ENCODE assay signal across 8 mouse cellular contexts in genomic region chr10:85184964-85185608, GRCm38 (mm10). TPM values are rescaled to one million over a fixed set of nuclear protein-coding genes. Genes with fewer than 3 reads are reported as not detected.
DNase-seq lines count a peak whose midpoint lies in the region; ATAC-seq and TF ChIP-seq lines count a peak whose summit lies in the region.

Gene Cry1, minus strand, starts transcription at chr10:85185064.

- H3K4me2 ChIP-seq in forebrain, embryonic 14.5 days (ENCODE audit: low read length) = peak within 1 kb of the TSS; percentile 100
- peak within 1 kb of the TSS; percentile 79 for H3K4me2 ChIP-seq in liver, embryonic 16.5 days (ENCODE audit: low read depth, low read length)
- H3K4me2 ChIP-seq in neural tube, embryonic 12.5 days (replicated peaks) = peak within 1 kb of the TSS; percentile 99
- peak within 1 kb of the TSS; percentile 98 for H3K4me2 ChIP-seq in stomach, postnatal 0 days (replicated peaks; ENCODE audit: low read depth)

- H3K27me3 ChIP-seq in ES-Bruce4 (ENCODE audit: control insufficient read depth, insufficient read depth, low read length, poor library complexity, severe bottlenecking) = no peaks in the 10 kb centered on the region
- H3K27me3 ChIP-seq in forebrain, embryonic 14.5 days (replicated peaks; ENCODE audit: control insufficient read depth, insufficient read depth, low read length) = no peaks in the 10 kb centered on the region
- peaks cover 17% of the 10 kb centered on the region for H3K27me3 ChIP-seq in liver, embryonic 16.5 days (ENCODE audit: control insufficient read depth, insufficient read depth, low read depth, low read length)
- H3K27me3 ChIP-seq in neural tube, embryonic 12.5 days (replicated peaks) = no peaks in the 10 kb centered on the region
- H3K27me3 ChIP-seq in stomach, postnatal 0 days (ENCODE audit: control insufficient read depth, insufficient read depth, low read length) = no peaks in the 10 kb centered on the region

- H3K27ac ChIP-seq in ES-Bruce4 (ENCODE audit: insufficient read depth, low read length) = peak within 1 kb of the TSS; percentile 35; the same call in 1 of the 2 replicates
- H3K27ac ChIP-seq in forebrain, embryonic 14.5 days (ENCODE audit: low read depth, low read length) = peak within 1 kb of the TSS; percentile 84
- H3K27ac ChIP-seq in liver, embryonic 16.5 days (ENCODE audit: low read length) = peak within 1 kb of the TSS; percentile 77
- peak within 1 kb of the TSS; percentile 72; the same call in 1 of the 2 replicates for H3K27ac ChIP-seq in neural tube, embryonic 12.5 days
- peak within 1 kb of the TSS; percentile 89 for H3K27ac ChIP-seq in stomach, postnatal 0 days (replicated peaks)

- DNase-seq in cerebellum, adult 11 months = peak; percentile 98
- DNase-seq in forebrain, embryonic 14.5 days (ENCODE audit: low spot score) = peak; percentile 97
- DNase-seq in heart, postnatal 14 days = peak; percentile 98 to 99
- peak; percentile 76 for DNase-seq in large intestine, adult 2 months (ENCODE audit: low read depth, low spot score)
- peak; percentile 97 for DNase-seq in stomach, postnatal 0 days (ENCODE audit: low spot score)

- intact Hi-C loops in heart, postnatal 14 days (cut with DNase I) = loop anchor here (2.0 kb wide), 1 partner anchor 58 kb away; no protein-coding TSS in a partner anchor

- H3K4me1 ChIP-seq in ES-Bruce4 (ENCODE audit: control insufficient read depth, insufficient read depth, low read length) = no peaks in the 10 kb centered on the region
- peaks cover 6% of the 10 kb centered on the region; the same call in 1 of the 2 replicates for H3K4me1 ChIP-seq in forebrain, embryonic 14.5 days (ENCODE audit: control insufficient read depth, insufficient read depth, low read length)
- H3K4me1 ChIP-seq in liver, embryonic 16.5 days (ENCODE audit: control insufficient read depth, low read depth, low read length) = no peaks in the 10 kb centered on the region; the same call in 1 of the 2 replicates
- H3K4me1 ChIP-seq in neural tube, embryonic 12.5 days = peaks cover 11% of the 10 kb centered on the region
- H3K4me1 ChIP-seq in stomach, postnatal 0 days (replicated peaks; ENCODE audit: control insufficient read depth, insufficient read depth) = peaks cover 3% of the 10 kb centered on the region; the same call in 1 of the 2 replicates

- no peaks in the 10 kb centered on the region for H3K9me3 ChIP-seq in ES-Bruce4 (replicated peaks; ENCODE audit: control insufficient read depth, insufficient read depth, low read length, poor library complexity, severe bottlenecking)
- H3K9me3 ChIP-seq in forebrain, embryonic 14.5 days (replicated peaks; ENCODE audit: control insufficient read depth, low read length) = no peaks in the 10 kb centered on the region
- no peaks in the 10 kb centered on the region for H3K9me3 ChIP-seq in liver, embryonic 16.5 days (replicated peaks; ENCODE audit: control insufficient read depth, low read length)
- H3K9me3 ChIP-seq in neural tube, embryonic 12.5 days = no peaks in the 10 kb centered on the region
- no peaks in the 10 kb centered on the region for H3K9me3 ChIP-seq in stomach, postnatal 0 days (ENCODE audit: control insufficient read depth, low read length)

- ATAC-seq in forebrain, embryonic 14.5 days = peak; percentile 97
- peak; percentile 93 for ATAC-seq in liver, embryonic 16.5 days (ENCODE audit: low read depth)
- peak; percentile 95 for ATAC-seq in neural tube, embryonic 12.5 days (ENCODE audit: low FRiP score, low read depth)
- ATAC-seq in stomach, postnatal 0 days (ENCODE audit: low FRiP score, low TSS enrichment) = peak; percentile 97

- H3K9ac ChIP-seq in ES-Bruce4 (ENCODE audit: low read depth, poor library complexity, severe bottlenecking) = peak within 1 kb of the TSS; percentile 63
- H3K9ac ChIP-seq in forebrain, embryonic 14.5 days (ENCODE audit: low read length) = peak within 1 kb of the TSS; percentile 74
- H3K9ac ChIP-seq in liver, embryonic 16.5 days (ENCODE audit: low read depth, low read length) = peak within 1 kb of the TSS; percentile 67
- H3K9ac ChIP-seq in neural tube, embryonic 12.5 days = peak within 1 kb of the TSS; percentile 78
- peak within 1 kb of the TSS; percentile 84 for H3K9ac ChIP-seq in stomach, postnatal 0 days (ENCODE audit: low read length)

- peak within 1 kb of the TSS; percentile 92 for H3K4me3 ChIP-seq in ES-Bruce4 (ENCODE audit: low read depth, low read length)
- H3K4me3 ChIP-seq in forebrain, embryonic 14.5 days (ENCODE audit: low read depth, low read length) = peak within 1 kb of the TSS; percentile 89
- peak within 1 kb of the TSS; percentile 72 for H3K4me3 ChIP-seq in liver, embryonic 16.5 days (ENCODE audit: low read depth, low read length)
- peak within 1 kb of the TSS; percentile 74 for H3K4me3 ChIP-seq in neural tube, embryonic 12.5 days
- H3K4me3 ChIP-seq in stomach, postnatal 0 days (ENCODE audit: low read depth, low read length) = peak within 1 kb of the TSS; percentile 87

- H3K36me3 ChIP-seq in ES-Bruce4 (ENCODE audit: control insufficient read depth, insufficient read depth, low read length, poor library complexity, severe bottlenecking) = 0 out of 2 replicates have a peak, but pooled peaks cover 3% of the 10 kb centered on the region
- no peaks in the 10 kb centered on the region for H3K36me3 ChIP-seq in forebrain, embryonic 14.5 days (ENCODE audit: control insufficient read depth, insufficient read depth, low read length)
- no peaks in the 10 kb centered on the region for H3K36me3 ChIP-seq in liver, embryonic 16.5 days (ENCODE audit: control insufficient read depth, insufficient read depth)
- no peaks in the 10 kb centered on the region for H3K36me3 ChIP-seq in neural tube, embryonic 12.5 days
- no peaks in the 10 kb centered on the region for H3K36me3 ChIP-seq in stomach, postnatal 0 days (ENCODE audit: control insufficient read depth, insufficient read depth, low read length)

- under 1% methylated on average over 56 of the region's 75 CpGs for WGBS in forebrain, embryonic 14.5 days
- 1% methylated on average over 74 of the region's 75 CpGs for WGBS in large intestine, adult 2 months
- under 1% methylated on average over 69 of the region's 75 CpGs for WGBS in liver, embryonic 16.5 days (ENCODE audit: insufficient replicate concordance)
- WGBS in neural tube, embryonic 12.5 days = under 1% methylated on average over 75 of the region's 75 CpGs
- WGBS in stomach, postnatal 0 days = under 1% methylated on average over 55 of the region's 75 CpGs

- TF ChIP-seq POLR2A in ES-Bruce4 (IDR thresholded peaks at IDR 0.05; ENCODE audit: insufficient read depth, low read length) = peak; percentile 67

- TF ChIP-seq CTCF in ES-Bruce4 (IDR thresholded peaks at IDR 0.05; ENCODE audit: low read depth, low read length) = no peak
- TF ChIP-seq CTCF in stomach, postnatal 0 days (IDR thresholded peaks at IDR 0.05; ENCODE audit: low read depth) = no peak

- TF ChIP-seq EP300 in ES-Bruce4 (IDR thresholded peaks at IDR 0.05; ENCODE audit: insufficient read depth, low read depth, low read length) = no peak
- TF ChIP-seq EP300 in stomach, postnatal 0 days (optimal IDR thresholded peaks at IDR 0.05) = no peak

RNA-seq across cellular contexts. Expression of gene Cry1, which starts in this region (rescaled TPM):
- polyA plus RNA-seq in ES-Bruce4 (2011; ENCODE audit: insufficient read depth, insufficient read length, low read depth, missing spikeins) = 25.1 and 27.7 TPM in 2 replicates
- polyA plus RNA-seq in forebrain, embryonic 14.5 days (2014; fragmentation: Nextera tagmentation; extraction: Ambion mirVana) = 23.4 and 30.3 TPM in 2 replicates
- total RNA-seq in heart, postnatal 14 days (2021) = 10 to 100 TPM; 13.4 to 15.3 TPM
- 6.2 and 6.3 TPM in 2 replicates for polyA plus RNA-seq in large intestine, adult 2 months (2012; rRNA removed)
- 5.7 and 6.0 TPM in 2 replicates for polyA plus RNA-seq in liver, embryonic 16.5 days (2015; fragmentation: Nextera tagmentation; extraction: Ambion mirVana)
- 36.6 and 37.2 TPM in 2 replicates for polyA plus RNA-seq in neural tube, embryonic 12.5 days (2016; fragmentation: Nextera tagmentation; extraction: Ambion mirVana)
- 16.5 and 16.7 TPM in 2 replicates for polyA plus RNA-seq in stomach, postnatal 0 days (2015; fragmentation: Nextera tagmentation; extraction: Ambion mirVana)

Comparison
In these comparisons a context has a peak if more than half of its experiments do, and no peak if none do; other contexts are left out.
1. Peak in every context shown above with its lines: DNase-seq, ATAC-seq, H3K4me3 ChIP-seq and H3K27ac ChIP-seq.
2. H3K27ac ChIP-seq: peak in every context shown above with its lines; median percentile 89 in stomach, postnatal 0 days; 84 in forebrain, embryonic 14.5 days; 77 in liver, embryonic 16.5 days; 72 in neural tube, embryonic 12.5 days; 35 in ES-Bruce4.